Mouse (Mus musculus): ENCODE measurements around the gene Bub3.
A peak's percentile ranks its signal among the peaks of the same experiment; 100 is the strongest.

The Bub3 gene

DNA sequence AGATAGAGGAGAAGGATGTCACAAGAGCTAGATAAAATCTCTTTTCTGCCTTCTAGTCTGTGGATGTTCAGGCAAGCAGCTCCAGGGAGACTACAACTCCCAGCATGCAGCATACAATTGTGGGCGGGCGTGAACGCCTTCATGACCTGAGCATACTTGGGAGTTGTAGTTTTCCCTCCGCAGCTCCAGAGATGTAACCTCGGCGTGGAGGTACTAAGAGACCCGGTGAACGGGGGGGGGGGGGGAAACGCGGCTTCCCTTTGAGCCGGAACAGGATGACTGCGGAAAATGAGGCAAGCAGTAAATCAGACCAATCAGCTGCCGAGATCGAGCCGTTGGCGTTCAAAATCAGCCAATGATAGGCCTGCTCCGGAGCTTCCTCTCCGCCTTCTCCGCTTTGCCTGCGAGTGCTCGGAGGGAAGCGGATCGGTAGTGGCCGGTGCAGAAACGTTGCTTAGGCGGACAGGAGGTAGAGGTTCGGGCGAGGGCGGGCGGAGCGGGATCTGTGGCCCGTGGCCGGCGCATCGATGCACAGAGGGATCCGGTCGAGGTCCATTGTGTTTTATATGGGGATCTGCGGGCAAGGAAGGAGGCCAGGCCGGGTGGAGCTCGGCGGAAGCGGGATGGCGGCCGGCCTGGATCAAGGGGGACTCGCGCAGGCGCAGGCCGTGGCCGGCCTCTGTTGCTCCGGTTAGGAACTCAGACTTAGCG lies at the start of gene Bub3:
TSS of gene Bub3 (plus strand) at position 237 of the 711 bp plus-strand sequence.
- DNase-seq (ENCODE audit: low spot score in 2 of 2): peak; percentile 90 to 91

DNA sequence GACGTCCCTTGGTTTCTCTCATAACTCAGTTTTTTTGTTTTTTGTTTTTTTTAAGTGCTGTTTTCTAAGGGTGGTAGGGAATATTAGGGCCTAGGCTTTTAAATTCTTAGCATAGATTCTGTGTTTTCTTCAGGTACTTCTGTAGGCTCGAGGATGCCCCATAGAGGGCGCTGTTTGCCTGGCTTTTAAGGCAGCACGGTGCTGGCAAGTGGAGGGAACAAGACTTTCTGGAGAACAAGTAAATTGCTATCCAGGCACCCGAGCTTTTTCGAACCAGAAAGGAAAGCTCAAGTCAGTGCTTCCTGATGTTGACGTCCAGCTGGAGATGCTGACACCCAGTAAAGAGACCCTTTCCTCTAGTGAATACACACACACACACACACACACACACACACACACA lies 20.0 kb upstream of the Bub3 start:
- DNase-seq (ENCODE audit: low spot score in 2 of 2): peak; percentile 53 to 76

DNA sequence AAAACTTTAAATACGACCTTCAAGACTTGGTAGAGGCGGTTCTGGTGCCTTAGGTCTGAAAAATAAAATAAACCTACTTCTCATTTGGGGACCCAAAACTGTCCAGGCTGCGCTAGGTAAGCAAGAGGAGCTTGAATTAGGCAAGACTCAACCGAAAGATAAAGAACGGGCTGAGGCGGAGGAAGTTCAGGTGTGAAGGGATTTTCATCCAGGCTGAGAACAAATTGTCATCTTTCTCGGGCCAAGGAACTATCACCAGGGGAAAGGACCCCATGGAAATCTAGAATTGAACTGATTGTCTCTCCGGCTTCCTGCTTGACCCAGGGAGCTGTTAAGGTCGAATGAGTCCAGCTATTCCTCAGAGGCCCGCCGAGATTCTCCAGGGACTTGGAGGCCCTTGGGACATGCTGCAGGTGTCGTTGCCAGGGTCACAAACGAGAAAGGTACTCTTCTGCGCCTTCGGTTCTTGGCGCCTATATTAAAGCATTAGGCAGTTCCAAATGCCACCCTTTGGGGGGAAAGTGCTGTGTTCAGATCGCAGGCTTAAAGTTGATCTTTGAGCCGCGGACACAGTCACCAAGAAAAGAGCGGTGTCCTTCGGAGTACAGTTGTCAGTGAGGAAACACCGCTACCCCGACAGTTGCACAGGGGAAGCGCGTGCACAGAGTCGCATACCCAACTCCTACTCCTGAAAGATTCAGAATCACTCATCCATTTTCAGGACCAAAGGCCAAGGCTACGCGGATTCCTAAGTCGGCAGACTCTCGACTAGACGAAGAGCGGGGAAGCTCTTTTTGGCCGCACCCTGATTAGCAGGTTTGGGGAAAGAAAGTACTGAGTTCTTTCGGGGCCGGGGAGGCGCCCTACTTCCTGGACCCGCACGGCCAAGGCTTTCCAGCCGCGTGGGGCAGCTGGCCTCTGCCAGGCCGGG lies 18.6 kb upstream of the Bub3 start:
- DNase-seq (ENCODE audit: low spot score in 2 of 2): no peak

DNA sequence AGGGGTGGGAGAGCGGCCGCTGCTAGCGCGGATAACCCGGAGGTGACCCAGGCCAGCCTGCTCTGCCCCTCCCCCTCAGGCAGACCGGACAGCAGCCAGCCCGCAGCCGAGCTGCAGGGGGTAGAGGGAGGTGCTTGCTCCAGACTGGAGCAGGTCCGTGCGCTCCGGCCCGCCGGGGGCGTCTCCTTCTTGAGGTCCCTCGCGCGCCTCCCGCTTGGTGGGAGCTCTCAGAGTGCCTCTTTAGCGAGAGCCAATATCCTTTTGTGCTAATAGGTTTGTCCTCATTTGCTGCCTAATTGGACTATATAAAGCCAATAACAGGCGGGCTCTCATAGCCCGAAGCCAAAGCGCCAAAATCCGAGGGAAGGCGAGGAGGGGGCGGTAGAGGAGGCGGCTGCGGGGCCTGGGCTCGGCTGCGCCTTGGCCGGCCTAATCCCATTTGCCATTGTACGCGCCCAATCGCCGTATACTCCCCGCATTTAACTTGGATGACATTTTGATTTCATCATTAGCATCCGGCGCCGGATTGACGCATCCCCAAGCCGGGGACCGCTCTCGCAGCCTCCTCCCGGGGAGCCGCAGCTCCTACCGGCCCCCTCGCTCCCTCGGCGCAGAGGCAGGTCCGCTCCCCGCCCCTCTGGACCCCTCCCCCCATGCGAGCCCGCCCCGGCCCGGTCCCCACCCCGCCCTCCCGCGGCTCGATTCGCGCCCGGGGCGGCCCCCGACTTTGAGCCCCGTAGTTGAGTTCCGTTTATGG lies 17.7 kb upstream of the Bub3 start, which contains the start of gene Hmx3:
TSS of gene Hmx3 (plus strand) at position 753 of the 757 bp plus-strand sequence.
- DNase-seq (ENCODE audit: low spot score in 2 of 2): no peak

DNA sequence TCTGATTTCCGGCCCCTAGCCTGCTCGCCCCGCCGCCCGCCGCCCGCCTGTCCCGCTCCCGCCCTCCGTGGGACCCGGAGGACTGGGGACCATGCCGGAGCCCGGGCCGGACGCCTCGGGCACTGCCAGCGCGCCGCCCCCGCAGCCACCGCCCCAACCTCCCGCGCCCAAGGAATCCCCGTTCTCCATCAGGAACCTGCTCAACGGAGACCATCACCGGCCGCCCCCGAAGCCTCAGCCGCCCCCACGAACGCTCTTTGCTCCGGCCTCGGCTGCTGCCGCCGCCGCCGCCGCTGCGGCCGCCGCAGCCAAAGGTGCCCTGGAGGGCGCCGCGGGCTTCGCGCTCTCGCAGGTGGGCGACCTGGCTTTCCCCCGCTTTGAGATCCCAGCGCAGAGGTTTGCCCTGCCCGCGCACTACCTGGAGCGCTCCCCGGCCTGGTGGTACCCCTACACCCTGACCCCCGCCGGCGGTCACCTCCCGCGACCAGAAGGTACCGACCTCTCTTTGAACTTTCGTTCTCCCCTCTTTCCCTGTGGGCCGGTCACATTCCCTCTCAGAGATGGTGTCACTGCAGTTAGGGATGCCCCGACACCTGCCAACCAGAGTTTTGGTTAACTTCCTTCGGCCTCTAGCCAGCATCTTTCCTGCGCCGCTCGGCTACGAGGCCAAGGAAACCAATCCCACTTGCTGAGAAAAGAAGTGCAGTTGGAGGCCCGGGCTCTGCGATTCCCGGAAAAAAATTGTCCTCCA lies 17.0 kb upstream of the Bub3 start:
- no peak for DNase-seq (ENCODE audit: low spot score in 2 of 2)

DNA sequence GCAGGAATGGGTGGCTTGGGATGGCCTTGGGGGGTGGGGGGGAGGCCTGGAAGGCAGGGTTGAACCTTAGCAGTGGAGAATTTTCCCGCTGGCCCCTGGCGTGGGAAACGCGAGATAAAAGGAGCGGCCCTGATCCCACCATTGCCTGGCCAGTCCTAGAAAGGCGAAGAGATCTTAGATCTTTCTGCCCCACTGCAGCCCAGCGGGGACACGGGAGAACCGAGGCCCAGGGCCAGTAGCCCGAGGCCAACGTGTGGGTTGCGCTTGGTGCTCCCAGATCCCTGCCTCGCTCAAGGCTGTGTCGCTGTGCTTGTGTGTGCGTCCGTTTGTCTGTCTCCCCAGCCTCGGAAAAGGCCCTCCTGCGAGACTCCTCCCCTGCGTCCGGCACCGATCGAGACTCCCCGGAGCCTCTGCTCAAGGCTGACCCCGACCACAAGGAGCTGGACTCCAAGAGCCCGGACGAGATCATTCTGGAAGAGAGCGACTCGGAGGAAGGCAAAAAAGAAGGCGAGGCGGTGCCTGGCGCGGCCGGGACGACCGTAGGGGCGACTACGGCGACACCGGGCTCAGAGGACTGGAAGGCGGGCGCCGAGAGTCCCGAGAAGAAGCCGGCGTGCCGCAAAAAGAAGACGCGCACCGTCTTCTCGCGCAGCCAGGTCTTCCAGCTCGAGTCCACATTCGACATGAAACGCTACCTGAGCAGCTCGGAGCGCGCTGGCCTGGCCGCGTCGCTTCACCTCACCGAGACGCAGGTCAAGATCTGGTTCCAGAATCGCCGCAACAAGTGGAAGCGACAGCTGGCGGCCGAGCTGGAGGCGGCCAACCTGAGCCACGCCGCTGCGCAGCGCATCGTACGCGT lies 16.2 kb upstream of the Bub3 start:
- DNase-seq (ENCODE audit: low spot score in 2 of 2): no peak

DNA sequence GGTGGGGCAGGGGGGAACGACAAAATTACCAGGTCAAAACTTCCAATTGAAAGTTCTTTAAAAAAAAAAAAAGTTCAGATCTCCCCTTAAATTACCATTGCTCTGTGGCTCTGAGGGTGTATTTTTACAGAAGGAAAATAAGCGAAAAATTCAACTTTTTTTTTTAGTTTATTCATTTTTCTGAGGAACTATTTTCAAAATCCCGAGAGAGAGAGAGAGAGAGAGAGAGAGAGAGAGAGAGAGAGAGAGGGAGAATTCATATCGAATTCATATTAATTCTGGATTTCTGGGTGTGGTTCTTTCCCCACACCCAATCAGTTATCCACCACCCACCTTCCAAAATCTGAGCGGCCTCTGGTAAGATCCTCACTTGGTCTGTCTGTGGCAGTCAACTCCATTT lies 15.2 kb upstream of the Bub3 start:
- DNase-seq (ENCODE audit: low spot score in 2 of 2): no peak

DNA sequence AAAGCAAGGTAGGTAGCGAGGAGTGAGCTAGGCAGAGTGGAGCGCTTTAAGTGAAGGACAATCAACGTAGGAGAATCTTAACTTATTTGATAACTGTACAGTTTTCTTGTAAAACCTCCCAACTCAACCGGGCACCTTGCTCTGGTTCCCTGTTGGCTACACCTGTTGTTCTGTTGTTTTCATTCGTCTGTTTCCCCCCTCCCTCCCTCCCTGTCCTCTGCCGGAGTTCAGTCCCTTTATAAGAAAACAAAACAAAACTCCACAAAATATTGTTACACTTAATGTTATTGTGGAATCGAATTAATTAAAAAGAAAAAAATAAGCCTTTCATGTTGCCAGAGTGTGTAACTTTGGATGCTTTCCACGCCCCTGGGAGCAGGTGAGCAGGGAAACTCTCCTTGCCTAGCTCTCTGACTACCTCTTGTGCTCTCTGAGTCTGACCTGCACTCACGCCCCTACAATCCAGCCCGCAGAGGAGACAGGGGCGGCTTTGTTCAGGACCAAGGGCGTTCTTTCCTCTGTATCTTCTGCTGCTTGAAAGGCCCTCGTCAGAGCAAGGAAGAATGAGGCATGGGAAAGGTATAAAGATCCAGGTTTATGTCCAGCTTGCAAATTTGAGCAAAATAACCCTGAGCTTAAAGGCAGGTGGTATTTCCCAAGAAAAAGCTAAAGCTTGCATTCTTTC lies 14.2 kb upstream of the Bub3 start:
- no peak for DNase-seq (ENCODE audit: low spot score in 2 of 2)

DNA sequence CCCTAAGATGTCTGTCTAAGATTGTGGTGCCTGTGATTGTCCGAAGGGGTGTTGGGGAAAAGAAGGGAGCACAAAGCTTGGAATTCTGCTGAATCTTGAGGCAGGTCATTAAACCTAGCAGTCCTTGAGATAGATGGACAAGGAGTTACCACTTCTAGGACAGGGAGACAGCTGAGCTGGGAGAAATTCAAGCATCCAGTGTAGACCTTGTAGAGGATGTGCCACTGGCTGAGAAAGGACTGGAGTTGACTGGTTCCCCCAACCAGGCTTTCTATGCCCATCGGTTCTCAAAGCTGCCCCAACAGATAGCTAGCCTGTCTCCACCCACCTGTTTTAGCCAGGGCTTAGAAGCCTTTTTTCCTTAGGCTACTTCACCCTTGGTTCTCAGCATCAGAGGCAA lies 13.6 kb upstream of the Bub3 start:
- no peak for DNase-seq (ENCODE audit: low spot score in 2 of 2)

DNA sequence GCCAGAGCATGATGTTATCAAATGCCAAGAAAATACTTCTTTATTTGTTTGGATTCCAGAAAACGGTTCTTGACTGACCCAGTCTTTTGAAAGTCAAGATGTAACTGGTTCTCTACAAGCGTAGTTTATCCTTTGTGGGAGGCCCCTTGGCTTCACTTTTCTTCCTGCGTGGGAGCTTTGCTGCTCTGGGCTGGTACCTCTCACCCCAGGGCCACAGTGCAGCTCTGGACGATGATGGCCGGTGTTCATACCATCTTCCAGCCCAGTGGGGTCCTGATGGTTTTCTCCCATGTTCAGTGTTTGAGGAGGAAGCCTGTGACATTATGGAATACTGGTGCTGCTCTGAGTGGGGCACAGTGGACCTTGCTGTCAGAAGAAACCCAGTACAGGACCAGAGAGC lies 12.5 kb upstream of the Bub3 start:
- DNase-seq (ENCODE audit: low spot score in 2 of 2): no peak

DNA sequence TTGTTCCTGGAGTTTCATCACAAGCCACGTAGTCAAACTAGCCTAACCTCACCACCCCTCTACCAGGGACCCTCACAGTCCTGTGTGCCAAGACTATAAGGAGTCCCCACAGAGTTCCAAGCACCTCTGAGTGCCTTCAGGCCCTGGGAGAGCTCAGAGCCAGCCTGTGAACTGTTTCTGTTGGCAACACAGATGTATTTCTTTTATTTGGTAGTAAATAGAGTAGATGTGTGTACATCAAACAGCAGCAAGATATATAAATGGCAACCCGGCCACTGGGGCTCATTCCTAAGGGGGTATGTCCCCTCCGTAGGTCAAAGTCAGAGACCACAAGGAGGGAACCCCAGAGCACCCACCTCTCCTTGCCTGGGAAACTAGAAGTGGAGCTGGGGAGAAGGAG lies 11.5 kb upstream of the Bub3 start, which contains the start of gene Hmx2:
TSS of gene Hmx2 (plus strand) at position 301 of the 400 bp plus-strand sequence.
- DNase-seq (ENCODE audit: low spot score in 2 of 2): no peak

DNA sequence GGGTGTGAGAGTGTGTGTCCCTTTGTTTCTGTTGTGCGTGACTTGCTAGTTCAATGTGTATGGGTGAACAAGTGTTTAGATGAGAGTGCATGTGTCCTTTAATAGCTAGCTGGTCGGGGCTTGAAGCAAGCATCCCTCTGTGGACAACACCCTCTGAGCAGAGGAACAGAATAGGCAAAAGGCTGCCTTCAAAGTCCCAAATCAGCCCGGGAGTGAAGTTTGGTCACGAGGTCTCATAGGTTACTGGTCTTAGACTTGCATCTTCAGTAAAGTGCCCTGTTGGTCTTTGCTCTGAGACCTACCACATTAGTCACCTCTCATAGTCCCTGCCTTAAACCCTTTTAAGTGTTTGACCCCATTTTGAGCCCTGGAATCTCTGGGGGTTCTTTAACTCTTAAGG lies 8.6 kb upstream of the Bub3 start:
- no peak for DNase-seq (ENCODE audit: low spot score in 2 of 2)

DNA sequence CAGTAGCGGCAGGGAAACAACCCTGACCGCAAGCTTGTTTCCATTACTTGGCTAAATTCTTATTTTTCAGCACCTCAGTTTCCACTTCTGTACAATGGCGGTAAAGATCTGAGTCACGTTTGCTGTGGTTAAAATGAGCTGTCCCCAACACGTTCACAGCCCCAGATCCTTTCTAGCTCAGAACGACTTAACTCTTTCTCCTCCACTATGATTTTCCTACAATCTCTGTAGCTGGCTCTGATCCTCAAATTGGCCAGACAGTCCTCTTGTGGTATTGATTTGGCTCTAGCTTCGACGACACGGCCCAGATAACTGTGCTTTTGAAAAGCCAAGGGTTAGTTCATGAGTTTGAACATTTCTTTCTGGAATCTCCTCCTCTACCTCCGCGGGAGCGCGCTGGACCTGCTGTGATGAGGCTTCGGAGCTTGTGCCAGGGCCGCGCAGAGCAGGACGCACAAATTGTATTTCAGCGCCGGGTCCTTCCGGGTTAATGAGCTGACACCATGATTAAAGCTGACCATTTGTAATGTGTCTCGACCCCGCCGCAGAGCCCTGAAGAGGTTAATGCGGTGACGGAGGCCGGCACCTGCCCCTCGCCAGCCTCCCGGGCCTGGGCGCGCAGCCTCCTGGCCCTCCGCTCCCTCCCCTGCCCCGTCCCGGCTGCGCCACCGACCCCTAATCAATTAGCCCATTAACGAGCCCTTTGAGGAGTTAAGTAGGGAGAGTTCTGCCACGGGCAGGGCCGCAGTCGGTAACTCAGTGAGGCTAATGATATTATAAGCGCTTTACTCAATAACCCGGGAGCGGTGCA lies 7.9 kb upstream of the Bub3 start:
- DNase-seq (ENCODE audit: low spot score in 2 of 2): no peak

DNA sequence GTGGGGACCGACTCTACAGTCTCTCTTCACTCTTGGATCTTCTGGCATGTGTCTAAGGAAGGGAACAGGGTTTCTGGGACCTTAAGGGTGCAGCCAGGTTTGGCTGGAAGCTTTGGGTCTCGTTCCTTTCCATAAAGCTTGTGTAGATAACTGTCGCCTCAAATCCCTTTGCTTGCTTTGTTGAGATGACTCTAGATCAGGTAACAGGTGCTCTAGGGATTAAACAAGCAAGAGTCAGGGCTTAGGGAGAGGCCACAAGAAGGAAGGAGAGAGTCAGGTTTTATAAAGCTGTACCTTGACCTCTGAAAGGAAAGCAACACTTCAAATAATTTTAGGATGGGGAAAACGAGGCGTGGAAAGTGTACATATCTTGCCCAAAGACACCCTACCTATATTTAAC lies 7.2 kb upstream of the Bub3 start:
- no peak for DNase-seq (ENCODE audit: low spot score in 2 of 2)

DNA sequence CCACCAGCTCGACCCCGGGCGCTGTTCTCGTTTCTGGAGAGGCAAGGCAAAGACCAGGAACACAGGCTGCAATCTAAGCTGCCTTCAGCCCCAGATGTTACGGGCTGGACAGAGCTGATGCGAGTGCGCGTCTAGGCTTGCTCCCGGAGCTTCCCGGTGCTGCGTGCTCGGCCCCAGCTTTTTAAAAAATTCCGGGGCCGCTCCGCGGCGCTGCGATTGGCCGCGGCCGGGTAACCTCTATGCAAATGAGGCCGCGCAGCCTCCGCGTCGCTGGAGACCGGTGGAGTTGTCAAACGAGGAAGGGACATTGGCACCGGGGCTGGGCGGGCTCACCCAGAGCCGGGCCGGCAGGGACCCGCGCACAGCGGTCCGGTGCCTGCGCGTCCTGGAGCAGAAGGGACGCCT lies 6.2 kb upstream of the Bub3 start:
- no peak for DNase-seq (ENCODE audit: low spot score in 2 of 2)

DNA sequence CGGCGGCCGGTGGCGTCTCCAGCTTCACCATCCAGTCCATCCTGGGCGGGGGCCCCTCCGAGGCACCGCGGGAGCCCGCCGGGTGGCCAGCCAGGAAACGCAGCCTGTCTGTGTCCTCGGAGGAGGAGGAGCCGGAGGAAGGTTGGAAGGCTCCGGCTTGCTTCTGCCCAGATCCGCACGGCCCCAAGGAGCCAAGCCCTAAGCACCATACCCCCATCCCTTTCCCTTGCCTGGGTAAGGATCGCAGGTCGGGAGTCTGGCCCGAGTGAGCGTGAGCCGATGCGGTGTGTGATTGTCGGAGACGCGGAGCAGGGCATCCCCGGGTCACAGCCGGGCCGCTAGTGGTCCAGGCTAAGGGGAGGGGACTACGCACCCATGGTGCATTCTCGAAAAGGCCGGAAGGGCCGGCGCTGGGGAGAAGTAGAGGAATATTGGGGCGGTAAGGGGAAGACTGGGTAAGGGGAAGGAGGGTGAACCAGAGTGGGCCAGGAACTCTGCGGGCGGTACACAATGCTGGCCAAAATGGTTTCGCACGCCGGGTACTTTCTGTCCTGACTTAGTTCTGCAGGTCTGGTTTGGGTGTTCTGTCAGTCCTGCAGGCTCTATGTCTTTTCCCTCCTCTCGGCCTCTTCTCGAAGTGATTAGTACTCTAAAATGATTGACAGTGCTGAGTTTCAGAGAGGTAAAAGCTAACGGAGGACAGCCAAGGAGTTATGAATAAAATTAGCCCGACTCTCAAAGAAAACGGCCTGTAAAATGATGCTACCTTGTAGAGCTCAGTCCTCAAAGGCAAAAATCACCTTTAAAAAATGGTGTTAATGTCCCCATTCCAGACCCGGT lies 5.5 kb upstream of the Bub3 start:
- DNase-seq (ENCODE audit: low spot score in 2 of 2): no peak

DNA sequence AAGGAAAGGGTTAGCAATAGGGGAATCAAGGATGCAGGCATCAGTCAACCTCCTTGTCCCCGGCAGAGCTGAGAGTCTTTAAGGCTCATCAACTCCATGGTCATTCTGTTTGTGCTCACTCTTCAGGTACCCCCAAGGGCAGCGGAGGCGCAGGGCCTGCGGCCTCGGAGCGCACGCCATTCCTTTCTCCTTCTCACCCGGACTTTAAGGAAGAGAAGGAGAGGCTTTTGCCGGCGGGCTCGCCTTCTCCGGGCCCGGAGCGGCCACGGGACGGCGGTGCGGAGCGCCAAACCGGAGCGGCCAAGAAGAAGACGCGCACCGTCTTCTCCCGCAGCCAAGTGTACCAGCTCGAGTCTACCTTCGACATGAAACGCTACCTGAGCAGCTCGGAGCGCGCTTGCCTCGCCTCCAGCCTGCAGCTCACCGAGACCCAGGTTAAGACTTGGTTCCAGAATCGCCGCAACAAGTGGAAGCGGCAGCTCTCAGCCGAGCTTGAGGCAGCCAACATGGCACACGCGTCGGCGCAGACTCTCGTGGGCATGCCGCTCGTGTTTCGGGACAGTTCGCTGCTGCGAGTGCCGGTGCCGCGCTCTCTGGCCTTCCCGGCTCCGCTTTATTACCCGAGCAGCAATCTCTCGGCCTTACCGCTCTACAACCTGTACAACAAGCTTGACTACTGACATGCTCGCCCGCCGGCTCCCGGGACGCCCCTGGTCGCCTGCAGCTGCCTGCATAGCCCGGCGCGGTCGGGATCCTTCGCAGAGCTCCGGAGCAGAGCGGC lies 4.5 kb upstream of the Bub3 start:
- DNase-seq (ENCODE audit: low spot score in 2 of 2): no peak
